Mouse (Mus musculus) induced T-regulatory cell, adult 2 months (primary cell): ENCODE measurements at regions not wholly inside any gene's neighbourhood (a gene's known extent, or its start where the extent isn't known, plus 50 kb on each side); places are given as distances from the start of the nearest gene placed in this dataset.

Experiments
- DNase-seq: peaks from one replicate; pipeline ENCODE4 v3.0.0-alpha.2; 2012; ENCODE audit warnings: low read depth

DNA sequence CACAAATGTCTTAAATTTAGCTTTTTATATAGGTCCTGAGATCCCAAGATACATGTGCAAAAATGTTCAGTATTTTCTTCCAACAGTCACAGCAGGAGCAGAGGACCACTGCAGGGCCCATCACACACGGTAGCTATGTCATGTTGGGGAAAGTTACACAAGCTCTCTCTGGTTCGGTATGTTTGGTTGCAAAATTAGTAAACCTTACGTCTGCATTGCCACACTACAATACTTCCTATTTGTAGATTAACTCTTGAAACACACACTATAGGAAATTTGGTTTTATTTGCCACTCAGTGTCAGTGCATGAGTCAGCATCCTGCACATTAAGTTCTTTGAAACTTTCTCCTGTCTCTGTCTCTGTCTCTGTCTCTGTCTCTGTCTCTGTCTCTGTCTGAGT, 82.0 kb downstream of the Cth start:
- DNase-seq: no peak

DNA sequence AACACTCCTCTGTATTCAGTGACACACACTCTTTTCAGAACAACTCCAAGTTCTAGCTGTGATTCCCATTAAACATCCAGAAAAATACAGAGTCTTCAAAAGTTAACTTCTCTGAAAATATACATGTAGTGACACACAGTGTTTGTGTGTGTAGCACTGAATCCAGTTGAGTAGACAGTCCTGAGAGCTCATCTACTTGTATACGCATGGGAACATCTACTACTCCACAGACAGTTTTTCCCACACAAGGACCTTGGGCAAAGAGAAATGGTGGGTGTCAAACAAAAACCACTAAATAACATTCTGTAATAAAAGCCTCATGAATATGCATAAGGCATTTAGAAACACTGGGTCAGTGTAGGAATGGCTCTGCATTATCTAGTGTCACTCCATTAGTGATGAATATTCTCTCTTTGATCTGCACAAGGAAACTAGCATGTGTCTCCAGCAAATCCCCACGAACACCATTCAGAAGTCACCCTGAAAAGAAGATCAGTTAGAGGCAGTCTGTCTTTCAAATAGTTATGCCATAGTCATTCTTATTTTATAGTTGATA, 83.6 kb downstream of the Cth start:
- DNase-seq: no peak

DNA sequence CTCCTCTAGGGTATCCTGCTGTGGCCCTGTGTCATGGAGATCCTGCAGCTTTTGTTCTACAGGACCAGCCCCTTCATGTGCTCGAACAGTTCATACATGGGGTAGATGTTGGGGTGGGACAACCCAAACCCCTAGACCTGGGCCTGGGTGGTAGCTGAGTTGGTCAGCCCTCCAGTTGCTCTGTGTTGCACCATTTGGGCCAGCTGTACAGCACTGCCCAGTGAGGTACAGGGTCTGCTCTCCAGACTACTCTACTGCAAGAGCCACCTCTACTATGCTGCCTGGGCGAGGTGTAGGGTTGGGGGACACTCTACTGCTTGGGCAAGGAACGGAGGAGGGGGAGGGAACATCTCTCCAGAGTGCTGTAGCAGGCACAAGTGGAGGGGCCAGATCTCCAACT, 120.6 kb downstream of the Cth start:
- no peak for DNase-seq

DNA sequence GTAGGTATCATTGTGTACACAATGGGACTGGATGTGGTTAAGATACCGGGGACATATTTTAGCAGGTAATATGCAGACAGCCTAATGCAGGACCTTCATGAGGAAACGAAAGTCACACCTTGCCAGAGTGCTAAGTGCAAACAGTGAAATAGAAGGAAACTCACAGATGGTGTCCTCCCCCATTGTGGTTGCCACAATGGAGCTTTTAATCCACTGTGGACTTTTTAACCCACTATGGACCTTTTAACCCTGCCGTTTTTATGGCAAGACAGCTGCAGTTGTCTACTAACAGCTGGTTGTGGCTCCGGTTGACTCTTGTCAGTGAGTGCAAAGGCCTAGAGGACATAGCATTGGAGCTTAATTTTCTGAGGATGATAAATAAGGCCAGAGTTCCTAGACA, 121.5 kb downstream of the Cth start:
- no peak for DNase-seq

DNA sequence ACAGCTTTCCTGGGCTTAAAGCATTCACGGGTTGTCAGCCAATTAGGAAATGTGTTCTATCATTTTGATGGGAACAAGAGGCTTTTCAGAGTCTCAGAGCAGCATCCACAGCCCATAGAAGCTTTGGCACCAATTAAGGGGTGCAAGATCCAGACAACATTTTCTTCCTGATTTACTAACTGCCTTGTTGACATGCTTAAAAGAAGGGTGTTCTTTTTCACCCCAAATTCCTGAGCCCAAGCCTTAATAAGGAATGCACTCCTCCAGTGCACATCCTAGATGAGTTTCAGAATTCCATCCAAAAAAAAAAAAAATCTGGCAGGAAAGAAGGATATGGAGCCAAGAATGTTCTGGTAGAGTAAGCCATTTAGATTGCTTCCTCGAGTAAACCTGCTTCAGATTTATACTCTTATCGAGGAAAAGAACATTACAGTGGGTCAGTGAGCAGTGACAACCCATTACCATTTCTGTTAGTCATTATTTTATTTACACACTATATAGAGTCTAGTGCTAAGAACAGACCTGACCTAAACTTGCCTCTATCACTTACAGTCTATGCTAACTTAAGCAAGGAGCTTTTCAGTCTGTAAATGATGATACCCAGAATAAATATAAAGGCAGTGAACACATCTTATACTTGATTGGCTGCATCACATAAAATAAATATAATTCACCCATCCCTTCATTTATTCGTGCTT, 137.2 kb downstream of the Cth start:
- DNase-seq: no peak

DNA sequence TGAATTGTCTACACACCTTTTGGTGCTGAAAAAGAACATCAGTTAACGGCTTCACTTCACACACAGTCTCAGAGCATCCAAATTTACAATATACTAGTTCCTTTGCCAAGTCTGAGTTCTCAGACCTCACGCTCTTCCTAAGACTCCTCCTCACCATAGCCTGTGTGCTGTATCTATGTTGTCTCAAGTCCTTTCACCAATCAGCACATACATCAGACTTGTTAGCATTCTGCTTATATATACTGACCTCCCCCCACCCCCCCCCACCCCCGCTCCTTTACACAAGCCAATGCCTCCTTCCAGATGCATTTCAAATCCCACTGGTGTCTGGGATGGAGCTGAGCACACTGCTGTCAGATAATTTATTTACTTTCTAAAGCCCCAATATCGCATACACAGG, 143.8 kb downstream of the Cth start:
- no peak for DNase-seq

DNA sequence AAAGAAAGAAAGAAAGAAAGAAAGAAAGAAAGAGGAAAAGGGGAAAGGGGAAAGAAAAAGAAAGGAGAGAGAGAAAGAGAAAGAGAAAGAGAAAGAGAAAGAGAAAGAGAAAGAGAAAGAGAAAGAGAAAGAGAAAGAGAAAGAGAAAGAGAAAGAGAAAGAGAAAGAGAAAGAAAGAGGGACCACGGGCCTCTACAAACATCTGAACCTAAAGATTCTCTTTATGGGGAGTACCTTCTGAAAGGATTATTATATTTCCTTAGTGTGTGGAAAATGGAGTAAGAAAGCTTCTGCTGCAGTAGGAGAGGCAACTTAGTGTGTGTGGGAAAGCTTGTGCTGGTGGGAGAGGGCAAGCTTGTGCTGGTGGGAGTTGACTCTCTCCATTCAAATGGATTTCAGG, 147.1 kb downstream of the Cth start:
- no peak for DNase-seq

DNA sequence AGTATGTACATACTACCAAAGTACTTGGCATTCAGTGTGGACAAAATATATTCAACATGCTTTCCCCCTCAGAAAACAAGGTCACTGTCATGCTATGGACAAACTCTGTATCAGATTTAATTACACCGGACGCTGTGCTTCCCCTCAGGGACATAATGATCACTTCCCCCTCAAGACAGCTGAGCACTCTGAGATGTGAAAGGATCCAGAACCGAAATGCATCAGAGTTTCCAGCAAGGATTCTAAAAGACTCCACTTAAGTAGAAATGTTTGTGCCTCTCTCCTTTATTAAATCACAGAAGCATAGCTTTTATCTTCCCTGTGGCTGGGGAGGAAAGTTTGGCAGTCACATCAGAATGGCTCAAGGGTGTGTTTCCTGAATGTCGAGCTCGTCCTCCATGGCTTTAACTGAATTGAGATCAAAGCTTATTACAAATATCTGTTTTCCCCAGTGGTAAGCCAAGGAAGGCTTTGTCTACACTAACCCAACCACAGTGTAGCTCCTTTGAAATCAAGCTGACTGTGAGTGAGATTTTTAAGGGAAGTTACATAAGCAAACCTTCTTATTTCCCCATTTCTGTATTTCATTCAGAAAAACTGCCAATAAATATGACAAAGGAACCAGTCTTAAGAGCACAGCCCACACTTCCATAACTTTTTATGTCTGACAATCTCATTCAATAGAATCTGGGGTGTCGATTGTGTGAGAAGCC, 161.2 kb downstream of the Cth start:
- no peak for DNase-seq

DNA sequence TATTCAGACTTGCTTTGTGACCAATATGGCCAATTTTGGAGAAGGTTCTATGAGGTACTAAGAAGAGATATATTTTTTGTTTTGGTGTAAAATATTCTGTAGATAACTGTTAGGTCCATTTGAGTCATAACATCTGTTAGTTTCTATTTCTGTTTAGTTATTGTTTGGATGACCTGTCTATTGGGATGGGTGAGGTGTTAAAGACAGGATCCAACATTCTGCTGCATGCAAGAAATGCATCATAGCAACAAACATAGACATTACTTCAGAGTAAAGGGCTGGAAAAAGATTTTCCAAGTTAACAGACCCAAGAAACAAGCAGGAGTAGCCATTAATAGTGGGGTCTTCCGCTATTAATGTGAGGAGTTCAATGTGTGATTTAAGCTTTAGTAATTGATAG, 165.0 kb downstream of the Cth start:
- DNase-seq: no peak

DNA sequence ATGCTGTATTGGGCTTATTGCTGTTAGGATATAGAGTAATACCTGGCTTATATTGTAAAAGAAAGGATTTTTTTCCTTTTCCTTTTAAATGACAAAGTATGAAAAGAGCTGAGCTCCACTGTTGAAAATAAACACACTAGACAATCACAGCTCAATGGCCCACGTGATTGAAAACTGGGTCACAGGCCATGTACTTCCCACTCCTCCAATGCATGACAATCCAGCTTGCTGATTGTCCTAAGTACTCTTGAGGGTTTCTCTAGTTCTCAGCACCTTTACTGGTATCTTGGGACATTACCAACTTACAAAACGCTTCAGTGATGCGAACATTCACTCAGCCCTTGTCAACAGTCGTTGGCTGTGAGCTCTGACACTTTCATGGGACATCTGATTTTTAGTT, 170.1 kb downstream of the Cth start:
- DNase-seq: no peak

DNA sequence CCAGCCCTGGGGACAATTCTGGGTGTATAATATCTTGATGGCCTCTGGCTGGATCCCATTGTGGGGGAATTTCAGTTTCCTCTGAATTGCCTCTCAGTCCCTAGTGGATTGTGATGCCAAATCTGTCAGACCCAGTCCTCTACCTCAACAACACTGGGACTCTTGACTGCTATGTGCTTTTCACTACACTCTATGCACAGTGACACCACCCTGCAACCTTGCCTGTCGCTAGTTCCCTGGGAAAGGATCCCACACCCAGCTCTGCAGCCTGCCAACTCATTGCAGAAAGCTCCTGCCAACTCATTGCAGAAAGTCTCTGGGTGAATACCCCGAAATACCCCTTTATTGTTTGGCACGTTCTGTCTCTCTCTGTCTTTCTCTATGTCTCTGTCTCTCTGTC, 174.6 kb downstream of the Cth start:
- DNase-seq: no peak

DNA sequence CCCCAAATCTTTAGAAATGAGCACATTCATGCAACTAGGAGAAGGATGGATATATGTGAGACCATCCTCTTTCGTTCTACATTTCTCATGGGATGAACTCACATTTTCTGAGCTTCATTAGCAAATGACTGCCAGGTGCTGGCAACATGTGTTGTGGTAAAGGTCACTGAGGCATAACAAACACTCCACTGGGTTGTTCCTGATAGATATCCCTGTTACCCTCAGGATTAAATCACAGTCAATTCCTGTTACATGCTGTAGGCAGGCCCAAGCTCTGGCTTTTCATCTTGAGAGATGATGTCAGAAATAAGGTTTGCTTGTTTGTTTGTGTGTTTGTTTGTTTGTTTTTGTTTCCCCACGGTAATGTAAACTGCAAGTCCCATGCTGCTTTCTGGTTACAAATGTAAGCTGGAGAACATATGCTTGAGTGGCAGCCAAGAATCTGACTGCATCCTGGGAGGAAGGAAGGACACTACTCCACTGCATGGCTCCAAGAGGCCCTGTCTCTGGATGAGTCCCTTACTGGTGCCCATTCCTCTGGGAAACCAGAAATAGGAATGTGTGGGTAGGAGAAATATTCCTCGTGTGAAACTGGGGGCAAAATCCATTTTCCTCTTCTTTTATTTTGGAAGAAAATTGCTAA, 176.4 kb downstream of the Cth start:
- no peak for DNase-seq

DNA sequence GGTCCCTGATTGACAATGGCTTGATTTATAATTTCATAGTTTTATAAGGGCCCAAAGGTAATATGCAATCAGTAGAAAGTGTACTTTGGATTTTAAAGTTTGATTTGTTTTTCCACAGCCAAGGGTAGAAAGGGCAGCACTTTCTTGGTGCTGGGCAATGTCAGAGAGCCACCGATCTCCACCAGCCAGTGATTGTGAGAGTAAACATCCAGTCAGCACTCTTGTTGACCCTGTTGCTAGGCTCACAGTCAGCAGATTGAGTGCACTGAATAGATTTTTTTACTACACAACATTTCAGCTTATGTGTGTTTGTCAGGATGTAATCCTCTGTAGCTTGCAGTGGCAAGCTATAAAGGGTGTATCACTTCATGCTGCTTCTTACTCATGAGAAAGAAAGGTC, 176.3 kb downstream of the Ptger3 start:
- DNase-seq: no peak

DNA sequence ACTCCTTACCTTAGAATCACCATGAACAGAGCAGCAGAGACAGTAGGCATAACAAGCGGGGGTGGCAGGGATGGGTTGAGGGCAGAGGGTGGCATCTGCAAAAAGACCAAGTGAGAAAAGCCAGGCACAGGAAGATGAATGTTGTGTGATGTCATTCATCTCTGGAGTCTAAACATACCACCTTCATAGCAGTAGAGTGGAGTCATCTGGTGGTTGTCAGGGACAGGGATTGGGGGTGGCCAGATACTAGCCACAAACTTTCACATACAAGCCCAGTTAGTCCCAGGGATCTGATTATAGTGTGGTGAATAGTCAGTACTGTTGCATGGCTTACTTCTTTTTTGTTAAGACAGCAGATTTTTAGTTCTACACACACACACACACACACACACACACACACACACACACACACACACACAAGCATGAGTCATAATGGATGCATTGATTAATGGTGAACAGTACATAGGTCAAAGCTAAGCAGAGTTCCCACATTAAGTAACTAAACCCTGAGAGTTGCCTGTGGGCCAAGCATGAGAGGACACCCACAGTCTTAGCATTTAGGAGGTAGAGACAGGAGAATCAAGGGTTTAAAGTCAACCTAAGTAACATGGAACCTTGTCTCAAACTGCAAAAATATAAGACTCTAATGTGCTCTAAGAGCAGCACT, 173.1 kb downstream of the Ptger3 start:
- no peak for DNase-seq

DNA sequence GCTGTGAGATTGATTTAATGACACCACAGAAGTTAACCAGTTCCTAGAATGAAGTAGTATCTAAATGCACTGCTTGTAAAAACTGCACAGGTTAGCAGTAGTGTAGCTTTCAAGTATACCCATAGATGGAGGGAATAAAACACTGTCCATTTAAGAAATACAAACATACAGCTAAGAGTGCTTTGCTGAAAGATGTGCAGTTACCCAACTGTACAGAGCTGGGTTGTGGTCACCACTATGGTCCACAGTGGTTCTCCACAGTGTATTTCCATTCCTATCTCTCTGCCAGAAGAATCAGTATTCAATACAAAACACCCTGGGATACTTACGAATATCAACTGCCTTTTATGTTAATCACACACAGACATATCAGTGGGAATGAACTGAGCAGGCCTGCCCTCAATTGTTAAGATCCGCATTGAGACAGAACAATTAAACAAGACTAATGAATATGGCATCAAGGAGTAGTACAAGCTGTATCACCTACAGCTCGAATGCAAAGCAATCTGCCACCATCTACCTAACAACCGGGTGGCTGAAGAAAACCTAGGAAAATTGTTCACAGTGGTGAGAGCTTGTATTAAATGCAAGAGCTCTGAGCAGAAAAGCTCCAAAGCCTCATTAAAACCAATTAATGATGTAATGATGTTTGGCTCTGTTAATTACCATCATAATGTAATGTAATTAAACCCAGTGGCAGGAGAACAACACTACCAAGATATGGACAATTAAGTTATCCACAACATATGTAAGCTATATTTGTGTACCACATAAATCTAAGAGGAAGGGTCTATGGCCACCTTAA, 165.6 kb downstream of the Ptger3 start:
- no peak for DNase-seq

DNA sequence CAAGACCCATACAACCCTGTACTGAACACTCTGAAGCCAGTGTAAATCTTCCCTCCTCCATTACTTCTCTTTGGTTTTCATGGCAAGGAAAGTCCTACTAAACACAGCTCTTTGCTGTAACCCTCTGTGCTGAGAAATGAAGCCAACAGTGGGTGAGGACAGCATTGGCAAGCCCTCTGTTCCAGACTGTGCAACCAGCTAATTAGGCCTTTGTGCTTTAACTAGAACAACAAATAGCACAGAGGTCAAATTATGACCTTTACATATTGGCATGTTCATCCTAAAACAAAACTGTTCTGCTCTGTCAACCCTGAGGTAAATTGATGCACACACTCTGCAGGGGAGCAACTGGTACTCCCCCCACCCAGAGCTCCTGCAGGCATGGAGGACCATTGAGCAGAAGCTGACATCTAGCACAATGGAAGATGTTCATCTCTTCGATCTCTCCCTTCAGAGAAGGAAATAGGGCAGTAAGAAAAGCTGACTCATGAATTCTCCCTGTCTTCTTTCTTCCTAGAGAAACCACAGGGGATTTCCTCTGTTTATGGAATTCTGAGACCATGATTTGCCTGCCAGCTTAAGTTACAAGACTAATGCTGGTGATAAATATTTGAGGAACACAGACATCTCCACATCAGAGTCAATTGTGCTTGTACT, 163.1 kb downstream of the Ptger3 start:
- no peak for DNase-seq

DNA sequence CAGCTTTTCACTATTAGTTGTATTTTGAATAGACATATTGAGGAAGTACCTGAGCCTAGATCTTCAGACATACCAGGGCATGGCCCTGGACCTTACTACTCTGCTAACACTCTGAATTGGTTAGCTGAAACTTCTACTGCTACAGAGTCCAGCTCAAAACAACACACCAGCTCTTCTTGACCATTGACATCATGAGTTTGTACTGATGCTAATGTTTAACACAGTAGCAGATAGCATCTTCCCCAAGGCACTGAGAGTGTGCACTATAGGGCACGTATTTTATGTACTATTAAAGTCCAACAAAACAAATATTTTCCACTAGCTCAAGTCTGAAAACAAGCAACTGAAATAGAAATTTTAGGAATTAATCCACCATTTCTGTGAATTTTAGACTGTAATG, 157.8 kb downstream of the Ptger3 start:
- DNase-seq: no peak

DNA sequence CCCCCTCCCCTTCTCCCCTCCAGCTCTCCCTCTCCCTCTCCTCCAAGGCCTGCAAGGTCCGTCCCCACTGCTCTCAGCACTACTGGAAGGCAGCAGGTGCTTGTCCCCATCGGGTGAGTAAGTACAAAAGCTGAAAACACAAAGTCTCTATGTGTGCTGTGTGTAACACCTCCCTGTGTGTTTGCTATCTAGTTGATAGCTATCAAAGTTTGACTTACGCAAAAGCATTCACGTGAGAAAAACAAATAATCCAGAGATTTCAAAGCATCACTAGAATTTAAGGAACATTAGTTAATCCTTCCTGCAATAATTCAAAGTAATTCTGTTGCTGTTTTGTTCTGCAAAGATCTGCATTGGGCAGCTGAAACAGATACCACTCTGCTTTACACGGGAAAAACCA, 156.5 kb downstream of the Ptger3 start:
- DNase-seq: no peak

DNA sequence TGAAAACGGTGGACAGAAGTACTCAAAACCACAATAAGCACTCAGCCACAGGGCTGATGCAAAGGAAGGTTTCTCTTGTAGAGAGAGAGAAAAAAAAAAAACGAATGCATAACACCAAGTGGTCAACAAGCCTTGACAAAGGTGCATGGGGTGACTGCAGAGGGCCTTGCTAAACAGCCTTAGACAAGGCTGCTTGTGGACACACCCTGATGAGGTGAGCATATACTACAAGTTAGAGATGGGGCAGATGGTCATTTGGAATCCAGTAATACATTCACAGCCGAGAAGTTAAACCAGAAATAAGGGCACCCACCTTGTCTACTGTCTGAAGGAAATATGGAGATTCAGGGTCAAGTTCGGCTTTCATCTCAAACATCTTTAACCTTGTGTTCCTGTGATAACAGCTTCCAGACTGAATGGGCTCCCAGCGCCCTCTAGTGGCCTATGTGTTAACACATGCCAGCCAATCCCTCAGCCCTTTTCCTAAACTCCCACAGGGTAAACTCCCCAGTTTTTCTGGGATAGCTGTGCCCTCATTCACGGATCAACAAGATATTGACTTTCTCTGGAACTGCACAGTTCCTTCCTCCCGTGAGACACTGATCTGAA, 150.7 kb downstream of the Ptger3 start:
- peak; percentile 71 for DNase-seq

DNA sequence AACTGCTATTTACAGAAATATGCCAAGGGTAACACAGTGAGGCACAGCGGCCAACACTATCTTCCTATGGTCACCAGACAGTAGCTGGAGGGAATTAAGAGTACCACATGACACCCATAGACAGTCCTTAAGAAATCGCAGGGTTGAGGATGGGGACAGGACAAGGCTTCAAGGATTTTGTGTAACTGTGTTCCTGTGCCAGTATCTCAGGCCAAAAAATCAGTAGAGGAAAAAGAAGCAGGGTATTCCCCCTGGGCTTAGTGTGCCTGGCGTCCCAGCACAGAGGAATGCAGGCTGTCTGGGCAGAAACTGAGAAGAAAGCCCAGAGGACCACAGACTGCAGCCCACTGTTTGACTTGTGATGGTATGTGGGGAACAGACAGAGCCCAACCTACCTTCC, 147.3 kb downstream of the Ptger3 start:
- DNase-seq: no peak
